Mouse (Mus musculus) brain, adult 2 months (tissue): ENCODE results near the gene Itgb8.

ENCODE experiments used
- DNase-seq: peaks from one replicate; pipeline ENCODE4 v3.0.0; 2011; ENCODE audit warnings: low read depth, low spot score

Itgb8 gene

GRCm38 (mm10) chr12:119238696-119239415, at the start of gene Itgb8:
Itgb8 (minus strand) TSS chr12:119238802.
- peak; percentile 97 for DNase-seq

- DNase-seq, result no peak
Measured at GRCm38 (mm10) chr12:119276282-119276681, 37.7 kb upstream of the Itgb8 start.

- DNase-seq, result no peak
Measured at GRCm38 (mm10) chr12:119273605-119274004, 35.0 kb upstream of the Itgb8 start.

GRCm38 (mm10) chr12:119271964-119272363, 33.4 kb upstream of the Itgb8 start:
- DNase-seq, result peak; percentile 11

- DNase-seq, result no peak
Measured at GRCm38 (mm10) chr12:119270036-119270435, 31.4 kb upstream of the Itgb8 start.

GRCm38 (mm10) chr12:119268723-119269122, 30.1 kb upstream of the Itgb8 start:
- DNase-seq, result no peak

- DNase-seq, result no peak
Measured at GRCm38 (mm10) chr12:119264506-119264905, 25.9 kb upstream of the Itgb8 start.

- no peak for DNase-seq
Measured at GRCm38 (mm10) chr12:119248581-119248980, 10.0 kb upstream of the Itgb8 start.

GRCm38 (mm10) chr12:119241071-119241470, 2.5 kb upstream of the Itgb8 start:
- DNase-seq, result no peak

- DNase-seq, result peak; percentile 86
Measured at GRCm38 (mm10) chr12:119237921-119238695, 494 bp downstream of the Itgb8 start.

GRCm38 (mm10) chr12:119237241-119237920, 1.2 kb downstream of the Itgb8 start:
- DNase-seq, result no peak

GRCm38 (mm10) chr12:119231831-119232230, 6.8 kb downstream of the Itgb8 start:
- DNase-seq, result no peak

- DNase-seq, result peak; percentile 29
Measured at GRCm38 (mm10) chr12:119230444-119230843, 8.2 kb downstream of the Itgb8 start.

- DNase-seq, result no peak
Measured at GRCm38 (mm10) chr12:119229601-119230000, 9.0 kb downstream of the Itgb8 start.

- no peak for DNase-seq
Measured at GRCm38 (mm10) chr12:119227898-119228297, 10.7 kb downstream of the Itgb8 start.

- DNase-seq, result no peak
Measured at GRCm38 (mm10) chr12:119224699-119225098, 13.9 kb downstream of the Itgb8 start.

- peak; percentile 55 for DNase-seq
Measured at GRCm38 (mm10) chr12:119219409-119219808, 19.2 kb downstream of the Itgb8 start.

GRCm38 (mm10) chr12:119217700-119218265, 20.8 kb downstream of the Itgb8 start:
- no peak for DNase-seq

- no peak for DNase-seq
Measured at GRCm38 (mm10) chr12:119215225-119215624, 23.4 kb downstream of the Itgb8 start.

- no peak for DNase-seq
Measured at GRCm38 (mm10) chr12:119211533-119211932, 27.1 kb downstream of the Itgb8 start.

GRCm38 (mm10) chr12:119210590-119210989, 28.0 kb downstream of the Itgb8 start:
- no peak for DNase-seq

GRCm38 (mm10) chr12:119210073-119210425, 28.6 kb downstream of the Itgb8 start:
- peak; percentile 61 for DNase-seq
